Mouse (Mus musculus): ENCODE data around the gene C2cd2l.

- no peak for TF ChIP-seq CTCF (IDR thresholded peaks at IDR 0.05; ENCODE audit: low read depth, low read length)
- TF ChIP-seq POLR2A (IDR thresholded peaks at IDR 0.05; ENCODE audit: insufficient read depth, low read length) = no peak
Measured at GRCm38 (mm10) chr9:44347166-44347565, 27.1 kb upstream of the C2cd2l start.
